Mouse (Mus musculus) kidney, adult 2 months (tissue): ENCODE data around the gene Ahcyl1. TPM values are rescaled to one million over a fixed set of nuclear protein-coding genes. Genes with fewer than 3 reads are reported as not detected.
A peak's percentile ranks its signal among the peaks of the same experiment; 100 is the strongest.

Experiments used
- DNase-seq: peaks from one replicate; pipeline ENCODE4 v3.0.0; 2021
- H3K27ac ChIP-seq: fragments of 200-500 bp; 2 replicates; pipeline ENCODE4 v1.5.1; 2012; ENCODE audit warnings: low read depth, low read length, control low read depth, inconsistent platforms; ENCODE audit not compliant: insufficient read depth
- H3K27me3 ChIP-seq: fragments of 200-500 bp; replicated peaks from 2 replicates; pipeline ENCODE4 v1.6.1; 2012; ENCODE audit warnings: mild to moderate bottlenecking, moderate library complexity, low read length, inconsistent platforms; ENCODE audit not compliant: control insufficient read depth, insufficient read depth
- H3K36me3 ChIP-seq: fragments of 200-500 bp; 2 replicates; pipeline ENCODE4 v1.6.1; 2012; ENCODE audit warnings: mild to moderate bottlenecking, moderate library complexity, low read length, inconsistent platforms; ENCODE audit not compliant: control insufficient read depth, insufficient read depth
- H3K4me1 ChIP-seq: fragments of 200-500 bp; 2 replicates; pipeline ENCODE4 v1.6.1; 2011; ENCODE audit warnings: low read length; ENCODE audit not compliant: control insufficient read depth, insufficient read depth
- H3K4me3 ChIP-seq: fragments of 200-500 bp; 2 replicates; pipeline ENCODE4 v1.5.1; 2011; ENCODE audit warnings: mild to moderate bottlenecking, low read depth, low read length, control low read depth; ENCODE audit not compliant: insufficient read depth
- CTCF ChIP-seq: fragments of 200-500 bp; conservative IDR thresholded peaks from 2 replicates; pipeline ENCODE4 v1.5.1; 2011; ENCODE audit warnings: low read depth, mild to moderate bottlenecking, control low read depth, low read length, moderate library complexity, mixed read lengths; ENCODE audit not compliant: insufficient read depth, insufficient read length
- POLR2A ChIP-seq: fragments of 200-500 bp; IDR thresholded peaks from one replicate; pipeline ENCODE4 v1.6.1; 2011; ENCODE audit warnings: low read depth, low read length, control low read depth
- WGBS: fragments of 180-500 bp; shearing (Covaris S2); methylation state at CpG from one replicate; pipeline ENCODE4 v1.1.7; 2018; 5-methylcytosine and 5-hydroxymethylcytosine counted together
- polyA plus RNA-seq: library from polyadenylated mRNA; depleted of rRNA; stranded (reverse); fragments of >200 nt; gene quantifications from 2 replicates; pipeline ENCODE4 v1.2.3, GENCODE M21; 2012

Gene Ahcyl1
- polyA plus RNA-seq, 1 experiment: 101 TPM

DNA sequence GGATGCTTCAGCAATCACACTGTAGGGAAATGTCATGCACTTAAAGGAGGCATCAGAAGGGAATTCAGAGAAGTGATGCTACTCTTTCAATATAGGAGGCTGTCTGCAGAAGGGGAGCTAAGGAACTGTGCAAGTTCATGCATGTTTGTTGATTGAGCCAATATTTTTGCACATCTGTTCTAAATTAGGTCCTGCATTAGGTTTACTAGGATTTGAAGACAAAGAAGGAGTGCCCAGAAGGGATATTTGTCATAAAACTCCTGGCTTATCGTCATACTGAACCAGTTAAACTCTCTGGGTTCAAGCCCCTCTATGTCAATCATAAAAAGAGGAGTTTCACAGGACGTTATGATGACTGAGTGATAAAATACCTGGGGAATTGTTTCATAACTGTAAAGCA, 33.9 kb upstream of the Ahcyl1 start:
- no peaks in the 10 kb centered on the region for H3K36me3 ChIP-seq
- no peak overlapping the region for H3K27ac ChIP-seq
- H3K4me3 ChIP-seq: no peak overlapping the region
- no peak for TF ChIP-seq CTCF
- TF ChIP-seq POLR2A: no peak
- H3K4me1 ChIP-seq: no peaks in the 10 kb centered on the region
- DNase-seq: no peak
- H3K27me3 ChIP-seq: no peaks in the 10 kb centered on the region
- 86% methylated on average over 2 of the region's 2 CpGs for WGBS

DNA sequence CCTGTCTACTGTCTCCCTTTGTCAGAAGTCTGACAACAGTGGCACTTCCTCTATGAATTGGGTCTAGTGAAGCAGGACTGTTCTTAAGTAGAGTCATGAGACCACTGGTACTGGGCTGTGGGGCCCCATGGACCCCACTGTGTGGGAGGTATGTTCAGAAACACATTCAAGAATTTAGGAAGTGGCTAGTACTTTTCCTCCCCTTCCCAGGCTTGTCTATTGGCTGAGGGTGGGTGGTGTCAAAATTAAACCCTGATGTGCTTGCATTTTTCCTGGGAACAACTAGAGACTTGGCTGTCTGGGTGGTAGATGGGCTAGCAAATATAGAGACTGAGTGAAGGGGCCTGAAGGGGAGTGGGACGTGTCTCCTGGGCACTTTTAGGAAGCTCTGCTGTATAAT, 32.1 kb upstream of the Ahcyl1 start:
- H3K36me3 ChIP-seq: no peaks in the 10 kb centered on the region
- TF ChIP-seq CTCF: no peak
- DNase-seq: no peak
- no peak overlapping the region for H3K4me3 ChIP-seq
- H3K27ac ChIP-seq: no peak overlapping the region
- 59% methylated on average over 1 of the region's 1 CpGs for WGBS
- H3K27me3 ChIP-seq: no peaks in the 10 kb centered on the region
- no peaks in the 10 kb centered on the region for H3K4me1 ChIP-seq

DNA sequence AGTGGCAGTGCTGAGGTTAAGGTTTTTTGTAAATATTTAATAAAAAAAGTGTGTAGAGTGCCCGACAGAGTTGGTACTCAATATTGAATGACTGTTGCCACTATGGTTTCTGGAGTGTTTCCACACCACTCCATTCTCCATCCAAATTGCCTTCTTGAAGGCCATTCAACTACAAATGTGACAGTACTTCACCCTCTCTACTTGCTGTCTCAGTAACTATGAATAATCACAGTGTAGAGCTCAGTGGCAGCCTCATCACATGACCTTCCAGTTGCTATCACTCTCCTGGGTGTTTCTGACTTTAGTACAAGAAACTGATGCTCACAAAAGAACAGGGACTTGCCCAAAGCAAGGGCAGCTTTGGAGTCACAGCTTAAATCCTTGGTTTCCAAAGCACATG, 19.6 kb upstream of the Ahcyl1 start:
- Histone ChIP-seq H3K4me1 (no peaks in the 10 kb centered on the region), H3K27ac (no peak overlapping the region), H3K36me3 (no peaks in the 10 kb centered on the region), H3K4me3 (no peak overlapping the region), H3K27me3 (no peaks in the 10 kb centered on the region)
- 83% methylated on average over 1 of the region's 1 CpGs for WGBS
- no peak for TF ChIP-seq POLR2A
- no peak for TF ChIP-seq CTCF
- DNase-seq: no peak

DNA sequence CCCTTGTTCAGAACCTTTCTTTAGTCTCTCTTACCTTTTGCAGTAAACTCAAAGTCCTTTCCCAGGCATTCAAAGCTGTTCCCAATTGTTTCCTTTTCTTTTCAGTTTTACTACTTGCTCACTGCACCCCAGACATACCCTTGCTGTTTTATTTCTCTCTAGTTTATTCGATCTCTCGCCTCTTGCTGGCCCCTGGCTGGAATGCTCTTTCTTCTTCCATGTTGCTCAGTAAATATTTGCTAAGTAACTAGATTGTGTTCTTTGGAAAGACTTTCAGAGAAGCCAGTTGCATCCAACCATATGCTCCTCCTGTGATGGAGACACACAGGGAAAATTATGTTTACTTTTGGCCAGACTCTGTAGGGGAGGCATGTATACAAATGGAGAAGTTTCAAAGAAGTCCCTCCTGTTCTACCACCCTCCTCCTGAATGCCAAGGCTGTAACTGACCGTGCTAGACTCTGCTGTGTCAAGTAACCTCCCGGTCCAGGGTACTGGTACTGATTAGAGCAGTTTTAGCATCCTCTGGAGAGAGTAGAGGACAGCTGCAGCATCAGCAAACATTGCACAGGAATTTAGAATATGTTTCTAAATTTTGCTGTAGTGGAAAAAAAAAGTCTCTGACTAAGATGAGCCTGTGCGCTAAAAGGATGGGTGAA, 18.0 kb upstream of the Ahcyl1 start:
- no peak overlapping the region for H3K4me3 ChIP-seq
- no peak for TF ChIP-seq CTCF
- no peak for TF ChIP-seq POLR2A
- no peak for DNase-seq
- H3K27ac ChIP-seq: no peak overlapping the region
- WGBS: 66% methylated on average over 5 of the region's 5 CpGs
- no peaks in the 10 kb centered on the region for H3K4me1 ChIP-seq
- no peaks in the 10 kb centered on the region for H3K36me3 ChIP-seq
- no peaks in the 10 kb centered on the region for H3K27me3 ChIP-seq

DNA sequence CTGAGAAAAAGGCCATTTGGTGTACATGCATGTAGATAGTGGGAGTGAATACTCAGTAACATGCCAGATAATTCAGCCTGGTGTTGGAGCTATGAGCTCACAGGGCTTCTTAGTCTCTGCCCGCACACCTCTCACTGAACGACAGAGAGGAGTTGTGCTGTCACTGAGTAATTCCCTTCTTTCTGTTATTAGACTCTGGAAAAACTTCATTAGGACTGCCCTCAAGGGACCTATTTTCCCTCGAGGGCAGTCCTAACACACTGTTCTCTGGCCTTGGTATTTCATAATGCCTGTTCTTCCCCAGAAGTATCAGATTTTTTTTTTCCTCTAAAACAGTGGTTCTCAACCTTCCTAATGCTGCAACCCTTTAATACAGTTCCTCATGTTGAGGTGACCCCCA, 15.7 kb upstream of the Ahcyl1 start:
- DNase-seq: no peak
- no peak overlapping the region for H3K4me3 ChIP-seq
- H3K27me3 ChIP-seq: no peaks in the 10 kb centered on the region
- TF ChIP-seq POLR2A (no peak), CTCF (no peak)
- no peak overlapping the region for H3K27ac ChIP-seq
- no peaks in the 10 kb centered on the region for H3K4me1 ChIP-seq
- no peaks in the 10 kb centered on the region for H3K36me3 ChIP-seq
- WGBS: 57% methylated on average over 3 of the region's 3 CpGs

DNA sequence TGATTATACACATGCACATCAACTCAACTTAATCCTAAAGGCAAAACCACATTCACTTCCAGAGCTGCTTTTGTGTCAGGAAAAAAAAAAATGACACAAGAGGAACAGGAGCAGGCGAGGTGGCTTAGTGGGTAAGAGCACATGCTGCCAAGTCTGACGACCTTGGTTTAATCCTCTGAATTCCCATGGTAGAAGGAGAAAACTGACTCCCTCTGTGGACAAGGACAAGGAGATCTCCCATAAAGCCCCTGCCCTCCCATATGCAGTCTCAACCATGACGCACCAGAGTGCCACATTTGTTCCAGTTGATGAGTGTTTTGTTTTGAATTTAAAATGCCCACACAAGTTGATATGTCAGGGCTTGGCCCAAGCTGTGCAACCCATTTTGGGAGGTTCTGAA, 12.8 kb upstream of the Ahcyl1 start:
- Histone ChIP-seq H3K36me3 (no peaks in the 10 kb centered on the region), H3K4me1 (no peaks in the 10 kb centered on the region), H3K27ac (no peak overlapping the region), H3K4me3 (no peak overlapping the region), H3K27me3 (no peaks in the 10 kb centered on the region)
- 72% methylated on average over 3 of the region's 3 CpGs for WGBS
- no peak for TF ChIP-seq POLR2A
- TF ChIP-seq CTCF: no peak
- no peak for DNase-seq

DNA sequence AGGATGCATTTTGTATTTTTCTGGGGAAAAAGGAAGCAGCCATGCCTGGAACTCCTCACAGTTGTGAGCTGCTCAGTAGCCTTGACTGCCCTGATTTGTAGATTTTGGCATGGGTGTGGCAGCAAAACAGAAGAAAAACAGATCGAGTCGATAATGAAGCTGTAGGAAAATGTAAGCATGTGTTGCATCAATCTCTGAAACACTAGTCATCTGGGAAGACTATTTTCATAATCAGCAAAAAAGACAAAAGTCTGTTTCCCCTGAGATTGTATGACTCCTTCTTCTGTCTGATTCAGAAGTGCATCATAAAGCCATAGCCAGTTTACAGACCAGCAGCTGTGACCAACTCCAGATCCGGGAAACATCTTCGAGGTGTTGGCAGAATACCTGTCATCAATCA, 10.9 kb upstream of the Ahcyl1 start:
- H3K27me3 ChIP-seq: no peaks in the 10 kb centered on the region
- no peaks in the 10 kb centered on the region for H3K36me3 ChIP-seq
- H3K4me1 ChIP-seq: no peaks in the 10 kb centered on the region
- TF ChIP-seq CTCF: no peak
- TF ChIP-seq POLR2A: no peak
- 56% methylated on average over 4 of the region's 4 CpGs for WGBS
- no peak for DNase-seq
- no peak overlapping the region for H3K4me3 ChIP-seq
- no peak overlapping the region for H3K27ac ChIP-seq

DNA sequence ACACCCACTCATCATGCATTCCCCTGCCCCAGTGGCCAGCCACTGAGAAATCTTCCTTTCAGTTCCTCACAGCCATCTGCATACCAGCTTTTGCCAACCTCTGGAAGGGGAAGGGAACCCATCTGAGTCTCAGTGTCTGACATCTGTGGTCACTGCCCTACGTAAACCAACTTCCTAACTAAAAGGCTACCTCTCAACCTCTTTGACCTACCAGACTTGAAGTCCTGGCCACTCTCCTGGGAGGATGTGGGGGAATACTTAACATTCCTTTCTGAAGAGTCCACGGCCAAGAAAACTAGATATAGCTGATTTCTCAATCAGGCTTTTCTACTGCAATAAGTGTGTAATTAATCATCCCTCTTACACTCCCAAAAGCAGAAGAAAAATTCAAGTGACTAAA, 9.8 kb upstream of the Ahcyl1 start:
- H3K4me3 ChIP-seq: no peak overlapping the region
- H3K27ac ChIP-seq: no peak overlapping the region
- DNase-seq: peak; percentile 21
- H3K36me3 ChIP-seq: no peaks in the 10 kb centered on the region
- 52% methylated on average over 2 of the region's 2 CpGs for WGBS
- TF ChIP-seq CTCF (no peak), POLR2A (no peak)
- H3K4me1 ChIP-seq: no peaks in the 10 kb centered on the region
- H3K27me3 ChIP-seq: no peaks in the 10 kb centered on the region
